Mouse (Mus musculus) embryo, embryonic 9.5 days (tissue): ENCODE results near the gene Prkch.

Source experiments
- DNase-seq: peaks from one replicate; pipeline ENCODE4 v3.0.0-alpha.2; 2017; ENCODE audit errors: extremely low spot score

The Prkch gene

GRCm38 (mm10) chr12:73714589-73714988, 130.0 kb downstream of the Prkch start:
- DNase-seq: no peak

GRCm38 (mm10) chr12:73715331-73715730, 130.7 kb downstream of the Prkch start:
- no peak for DNase-seq

- DNase-seq: no peak
These were observed 131.5 kb downstream of the Prkch start for GRCm38 (mm10) chr12:73715954-73716731.

GRCm38 (mm10) chr12:73718036-73718435, 133.4 kb downstream of the Prkch start:
- DNase-seq: no peak

GRCm38 (mm10) chr12:73719816-73720215, 135.2 kb downstream of the Prkch start:
- no peak for DNase-seq

GRCm38 (mm10) chr12:73720466-73720865, 135.9 kb downstream of the Prkch start:
- DNase-seq: no peak

GRCm38 (mm10) chr12:73722060-73722459, 137.5 kb downstream of the Prkch start:
- DNase-seq: no peak

GRCm38 (mm10) chr12:73723067-73723466, 138.5 kb downstream of the Prkch start:
- DNase-seq: no peak

- DNase-seq: no peak
These were observed 139.3 kb downstream of the Prkch start for GRCm38 (mm10) chr12:73723887-73724286.

- DNase-seq: no peak
These were observed 141.4 kb downstream of the Prkch start for GRCm38 (mm10) chr12:73725825-73726604.

- DNase-seq: no peak
These were observed 142.4 kb downstream of the Prkch start for GRCm38 (mm10) chr12:73727046-73727445.

- peak; percentile 51 for DNase-seq
These were observed 146.0 kb downstream of the Prkch start for GRCm38 (mm10) chr12:73730603-73731002.

- peak; percentile 19 for DNase-seq
These were observed 146.5 kb downstream of the Prkch start for GRCm38 (mm10) chr12:73731093-73731492.

- no peak for DNase-seq
These were observed 147.4 kb downstream of the Prkch start for GRCm38 (mm10) chr12:73731848-73732540.

GRCm38 (mm10) chr12:73732862-73733261, 148.3 kb downstream of the Prkch start:
- DNase-seq: no peak

- no peak for DNase-seq
These were observed 152.3 kb downstream of the Prkch start for GRCm38 (mm10) chr12:73736931-73737330.

- no peak for DNase-seq
These were observed 155.1 kb downstream of the Prkch start for GRCm38 (mm10) chr12:73739611-73740219.

GRCm38 (mm10) chr12:73742577-73742976, 158.0 kb downstream of the Prkch start:
- DNase-seq: no peak

- DNase-seq: no peak
These were observed 158.5 kb downstream of the Prkch start for GRCm38 (mm10) chr12:73743087-73743486.

GRCm38 (mm10) chr12:73746072-73746471, 161.5 kb downstream of the Prkch start:
- no peak for DNase-seq

- DNase-seq: no peak
These were observed 163.8 kb downstream of the Prkch start for GRCm38 (mm10) chr12:73748373-73748772.
